Mouse (Mus musculus): ENCODE results near the gene Zscan20. TPM values are rescaled to one million over a fixed set of nuclear protein-coding genes. Genes with fewer than 3 reads are reported as not detected.

Gene Zscan20
- polyA plus RNA-seq (2014; fragmentation: Illumina TruSeq; extraction: RNeasy Lipid Tissue Mini Kit (QIAGEN cat#74804); ENCODE audit: low read depth, low replicate concordance): 1.8 TPM

DNA sequence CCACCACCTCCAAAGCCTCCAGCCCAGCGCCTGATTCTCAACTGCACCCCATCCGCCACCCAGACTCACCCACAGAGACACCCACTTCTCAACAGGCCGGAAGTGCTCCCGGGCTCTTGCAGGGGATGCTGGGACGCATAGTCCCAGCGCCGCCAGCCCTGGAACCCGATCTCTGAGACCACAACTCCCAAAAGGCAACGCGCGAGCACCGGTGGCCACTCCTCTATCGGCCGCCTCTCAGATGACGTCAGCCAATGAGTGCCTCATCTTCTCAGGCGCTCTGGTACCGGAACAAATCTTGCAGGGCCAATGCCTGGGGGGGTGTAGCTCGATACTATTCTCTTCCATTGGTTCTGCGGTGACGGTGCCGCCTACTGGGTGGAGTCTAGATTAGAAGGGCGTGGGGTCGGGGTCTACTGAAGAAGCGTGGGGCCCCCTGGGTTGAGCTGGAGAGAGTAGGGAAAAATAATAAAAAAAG lies at the start of gene Zscan20:
TSS of gene Zscan20 (minus strand) at position 174 of the 478 bp plus-strand sequence.

DNA sequence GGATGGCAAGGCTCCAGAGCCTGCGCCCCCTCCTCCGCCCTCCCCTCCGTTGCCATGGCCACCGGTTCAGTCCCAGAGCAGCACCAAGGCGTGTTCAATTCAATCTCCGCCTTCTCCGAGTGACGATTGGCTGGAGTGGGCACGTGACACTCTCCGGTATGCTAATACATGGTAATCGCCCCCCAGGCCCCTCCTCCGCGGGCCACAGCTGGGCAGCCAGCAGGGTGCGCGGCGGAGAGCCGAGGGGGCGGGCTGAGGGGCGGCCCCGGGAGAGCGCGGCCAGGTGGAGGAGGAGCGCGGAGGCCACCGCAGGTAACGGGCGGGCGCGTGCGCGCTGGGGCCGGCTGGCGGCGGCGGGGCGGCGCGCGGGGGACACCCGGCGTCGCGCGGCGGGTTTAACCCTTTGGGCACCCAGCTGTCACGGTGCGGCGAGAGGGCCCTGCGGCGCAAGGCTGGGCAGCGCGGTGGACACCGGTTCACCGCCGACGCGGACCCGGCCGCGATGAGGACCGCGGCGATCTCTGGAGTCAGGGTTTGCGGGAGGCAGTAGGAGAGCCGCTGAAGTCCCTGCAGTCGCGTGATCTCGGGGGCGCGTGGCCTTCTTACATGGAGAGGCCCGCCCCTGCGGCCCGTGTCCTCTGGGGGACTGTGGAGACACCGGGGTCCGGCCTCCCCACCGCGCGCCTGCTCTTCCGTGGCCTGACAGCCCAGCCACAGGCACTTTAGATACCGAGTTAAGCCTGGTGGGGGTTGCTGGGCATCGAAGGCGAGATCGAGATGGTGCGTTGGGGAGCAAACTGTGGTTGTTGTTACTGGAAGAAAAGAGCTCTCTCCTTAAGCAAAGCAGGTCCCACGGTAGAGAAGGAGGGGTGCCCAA lies 44.8 kb upstream of the Zscan20 start, which contains the start of gene Phc2:
TSS of gene Phc2 (plus strand) at position 198 of the 877 bp plus-strand sequence.

DNA sequence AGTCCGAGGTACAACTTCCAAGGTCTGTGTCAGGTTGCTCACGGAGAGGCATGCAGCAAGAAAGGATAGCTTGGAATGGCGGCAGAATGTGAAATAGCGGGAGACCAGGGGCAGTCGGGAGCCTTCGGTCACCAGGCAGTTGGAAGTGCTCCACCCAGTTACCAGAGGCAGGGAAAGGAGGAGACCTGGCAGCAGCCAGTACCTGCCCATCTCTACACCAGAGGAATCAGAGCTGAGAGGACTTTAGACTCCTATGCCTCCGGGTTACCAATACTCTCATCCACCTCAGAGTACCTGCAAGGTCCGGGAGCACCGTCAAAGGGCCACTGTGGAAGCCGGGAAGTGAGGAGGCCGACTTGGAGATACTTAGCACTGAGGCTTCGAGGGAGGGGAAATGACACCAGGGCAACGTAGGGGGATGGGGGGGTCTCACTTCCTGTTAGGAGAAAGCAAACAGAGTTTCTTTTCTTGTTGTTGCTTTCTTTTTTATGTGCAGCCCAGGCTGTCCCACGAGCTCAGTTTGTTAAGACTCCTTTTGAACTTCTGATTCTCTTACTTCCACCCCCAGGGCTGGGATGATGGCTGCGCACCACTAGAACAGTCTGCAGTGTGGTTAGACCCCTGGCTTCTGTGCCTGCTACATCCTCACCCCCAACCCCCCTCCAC lies 8.5 kb upstream of the Zscan20 start, which contains the start of gene Tlr12:
TSS of gene Tlr12 (minus strand) at position 374 of the 666 bp plus-strand sequence.

Other genes with a start within 250 kb of the Zscan20 start
- not detected for gene Tlr12, start 8.5 kb upstream of the Zscan20 start, polyA plus RNA-seq (2014; fragmentation: Illumina TruSeq; extraction: RNeasy Lipid Tissue Mini Kit (QIAGEN cat#74804); ENCODE audit: low read depth, low replicate concordance)
- gene Phc2, start 44.6 kb upstream of the Zscan20 start, polyA plus RNA-seq (2014; fragmentation: Illumina TruSeq; extraction: RNeasy Lipid Tissue Mini Kit (QIAGEN cat#74804); ENCODE audit: low read depth, low replicate concordance): 1.7 TPM
- not detected for gene A3galt2, start 145.3 kb upstream of the Zscan20 start, polyA plus RNA-seq (2014; fragmentation: Illumina TruSeq; extraction: RNeasy Lipid Tissue Mini Kit (QIAGEN cat#74804); ENCODE audit: low read depth, low replicate concordance)
- 8.3 TPM for gene Zfp362, start 195.9 kb upstream of the Zscan20 start, polyA plus RNA-seq (2014; fragmentation: Illumina TruSeq; extraction: RNeasy Lipid Tissue Mini Kit (QIAGEN cat#74804); ENCODE audit: low read depth, low replicate concordance)

Measured in adrenal gland, adult 10 weeks (tissue).